Mouse (Mus musculus) midbrain, embryonic 15.5 days (tissue): ENCODE measurements at regions not wholly inside any gene's neighbourhood (a gene's known extent, or its start where the extent isn't known, plus 50 kb on each side); places are given as distances from the start of the nearest gene placed in this dataset.

Experiments used
- ATAC-seq: fragments of 200-750 bp; cut with Nextera tagmentation; replicated peaks from 2 replicates; pipeline ENCODE4 v1.8.0; 2017; ENCODE audit warnings: moderate TSS enrichment
- H3K27ac ChIP-seq: fragments of 300-500 bp; sonication (generic); 2 replicates; pipeline ENCODE4 v1.5.1; 2015; ENCODE audit warnings: mild to moderate bottlenecking, inconsistent platforms
- H3K27me3 ChIP-seq: fragments of 300-500 bp; sonication (generic); replicated peaks from 2 replicates; pipeline ENCODE4 v1.6.1; 2015; ENCODE audit warnings: inconsistent platforms
- H3K36me3 ChIP-seq: fragments of 300-500 bp; sonication (generic); replicated peaks from 2 replicates; pipeline ENCODE4 v1.6.1; 2015; ENCODE audit warnings: inconsistent platforms
- H3K4me1 ChIP-seq: fragments of 300-500 bp; sonication (generic); 2 replicates; pipeline ENCODE4 v1.6.1; 2015; ENCODE audit warnings: inconsistent platforms
- H3K4me2 ChIP-seq: fragments of 300-500 bp; sonication (generic); 2 replicates; pipeline ENCODE4 v1.6.1; 2015; ENCODE audit warnings: inconsistent platforms, mild to moderate bottlenecking, moderate library complexity
- H3K4me3 ChIP-seq: fragments of 300-500 bp; sonication (generic); 2 replicates; pipeline ENCODE4 v1.5.1; 2015; ENCODE audit warnings: mild to moderate bottlenecking, inconsistent platforms
- H3K9ac ChIP-seq: fragments of 300-500 bp; sonication (generic); 2 replicates; pipeline ENCODE4 v1.6.1; 2015; ENCODE audit warnings: mild to moderate bottlenecking, inconsistent platforms
- H3K9me3 ChIP-seq: fragments of 300-500 bp; sonication (generic); 2 replicates; pipeline ENCODE4 v1.6.1; 2016; ENCODE audit warnings: inconsistent platforms
- WGBS: fragments of 180-500 bp; shearing (Covaris S2); methylation state at CpG from one replicate; pipeline ENCODE4 v1.1.7; 2015; ENCODE audit warnings: mixed read lengths; 5-methylcytosine and 5-hydroxymethylcytosine counted together

- H3K4me3 ChIP-seq, result no peak overlapping the region
- no peak overlapping the region for H3K4me2 ChIP-seq
- H3K9ac ChIP-seq, result no peak overlapping the region
- ATAC-seq, result peak; percentile 54
- H3K4me1 ChIP-seq, result peaks cover 34% of the 10 kb centered on the region
- H3K9me3 ChIP-seq, result no peaks in the 10 kb centered on the region
- no peaks in the 10 kb centered on the region for H3K27me3 ChIP-seq
- no peaks in the 10 kb centered on the region for H3K36me3 ChIP-seq
- 18% methylated on average over 15 of the region's 15 CpGs for WGBS
- H3K27ac ChIP-seq, result 0 out of 2 replicates have a peak overlapping the region, but pooled peaks have one; percentile 13
Measured at GRCm38 (mm10) chr2:166489041-166489872, 224.4 kb downstream of the Prex1 start.

GRCm38 (mm10) chr2:166487688-166488087 lies 225.9 kb downstream of the Prex1 start:
- Histone ChIP-seq H3K4me1 (peaks cover 42% of the 10 kb centered on the region), H3K4me2 (no peak overlapping the region), H3K36me3 (no peaks in the 10 kb centered on the region), H3K9me3 (no peaks in the 10 kb centered on the region), H3K9ac (no peak overlapping the region), H3K27me3 (no peaks in the 10 kb centered on the region), H3K4me3 (no peak overlapping the region), H3K27ac (no peak overlapping the region)
- no peak for ATAC-seq
- 81% methylated on average over 15 of the region's 15 CpGs for WGBS

- Histone ChIP-seq H3K36me3 (no peaks in the 10 kb centered on the region), H3K4me3 (no peak overlapping the region), H3K27ac (no peak overlapping the region), H3K4me2 (no peak overlapping the region), H3K9ac (no peak overlapping the region), H3K9me3 (no peaks in the 10 kb centered on the region), H3K4me1 (peaks cover 42% of the 10 kb centered on the region), H3K27me3 (no peaks in the 10 kb centered on the region)
- ATAC-seq, result no peak
- WGBS, result 78% methylated on average over 4 of the region's 4 CpGs
Measured at GRCm38 (mm10) chr2:166485788-166486187, 227.8 kb downstream of the Prex1 start.

GRCm38 (mm10) chr2:166485361-166485760 lies 228.3 kb downstream of the Prex1 start:
- ATAC-seq, result no peak

GRCm38 (mm10) chr2:166483617-166484319 lies 229.9 kb downstream of the Prex1 start:
- WGBS, result 87% methylated on average over 6 of the region's 6 CpGs
- no peak overlapping the region for H3K27ac ChIP-seq
- no peaks in the 10 kb centered on the region for H3K9me3 ChIP-seq
- H3K4me2 ChIP-seq, result no peak overlapping the region
- peaks cover 34% of the 10 kb centered on the region for H3K4me1 ChIP-seq
- no peaks in the 10 kb centered on the region for H3K27me3 ChIP-seq
- H3K36me3 ChIP-seq, result no peaks in the 10 kb centered on the region
- ATAC-seq, result no peak
- no peak overlapping the region for H3K9ac ChIP-seq
- H3K4me3 ChIP-seq, result no peak overlapping the region

More at GRCm38 (mm10) chr2:166485361-166485760, 228.3 kb downstream of the Prex1 start:
- H3K4me2 ChIP-seq, result no peak overlapping the region
- no peaks in the 10 kb centered on the region for H3K27me3 ChIP-seq
- H3K36me3 ChIP-seq, result no peaks in the 10 kb centered on the region
- WGBS, result 82% methylated on average over 6 of the region's 6 CpGs
- H3K4me1 ChIP-seq, result peaks cover 43% of the 10 kb centered on the region
- H3K9ac ChIP-seq, result no peak overlapping the region
- H3K27ac ChIP-seq, result no peak overlapping the region
- H3K4me3 ChIP-seq, result no peak overlapping the region
- no peaks in the 10 kb centered on the region for H3K9me3 ChIP-seq

- Histone ChIP-seq H3K4me2 (no peak overlapping the region), H3K4me3 (no peak overlapping the region), H3K9me3 (no peaks in the 10 kb centered on the region), H3K27me3 (no peaks in the 10 kb centered on the region), H3K36me3 (no peaks in the 10 kb centered on the region), H3K27ac (peak overlapping the region; percentile 65), H3K4me1 (peaks cover 27% of the 10 kb centered on the region), H3K9ac (no peak overlapping the region)
- ATAC-seq, result peak; percentile 48
- WGBS, result 43% methylated on average over 14 of the region's 14 CpGs
Measured at GRCm38 (mm10) chr2:166482720-166483616, 230.7 kb downstream of the Prex1 start.

- Histone ChIP-seq H3K4me1 (peaks cover 15% of the 10 kb centered on the region), H3K36me3 (no peaks in the 10 kb centered on the region), H3K4me3 (no peak overlapping the region), H3K9ac (no peak overlapping the region), H3K9me3 (no peaks in the 10 kb centered on the region), H3K27me3 (no peaks in the 10 kb centered on the region), H3K27ac (no peak overlapping the region), H3K4me2 (no peak overlapping the region)
- ATAC-seq, result no peak
- 94% methylated on average over 7 of the region's 7 CpGs for WGBS
Measured at GRCm38 (mm10) chr2:166481774-166482173, 231.9 kb downstream of the Prex1 start.

- Histone ChIP-seq H3K36me3 (no peaks in the 10 kb centered on the region), H3K4me2 (no peak overlapping the region), H3K9me3 (no peaks in the 10 kb centered on the region), H3K4me1 (peaks cover 11% of the 10 kb centered on the region), H3K4me3 (no peak overlapping the region), H3K27ac (no peak overlapping the region), H3K27me3 (no peaks in the 10 kb centered on the region), H3K9ac (no peak overlapping the region)
- 94% methylated on average over 6 of the region's 6 CpGs for WGBS
- no peak for ATAC-seq
Measured at GRCm38 (mm10) chr2:166481362-166481761, 232.3 kb downstream of the Prex1 start.

GRCm38 (mm10) chr2:166480883-166481282 lies 232.7 kb downstream of the Prex1 start:
- Histone ChIP-seq H3K36me3 (no peaks in the 10 kb centered on the region), H3K27me3 (no peaks in the 10 kb centered on the region), H3K9me3 (no peaks in the 10 kb centered on the region), H3K4me1 (peaks cover 11% of the 10 kb centered on the region), H3K4me3 (no peak overlapping the region), H3K9ac (no peak overlapping the region), H3K27ac (no peak overlapping the region), H3K4me2 (no peak overlapping the region)
- no peak for ATAC-seq
- 50% methylated on average over 5 of the region's 5 CpGs for WGBS

GRCm38 (mm10) chr2:166476953-166477352 lies 236.7 kb downstream of the Prex1 start:
- H3K36me3 ChIP-seq, result no peaks in the 10 kb centered on the region
- H3K4me3 ChIP-seq, result no peak overlapping the region
- no peaks in the 10 kb centered on the region for H3K27me3 ChIP-seq
- H3K9me3 ChIP-seq, result no peaks in the 10 kb centered on the region
- WGBS, result 85% methylated on average over 6 of the region's 6 CpGs
- H3K4me2 ChIP-seq, result no peak overlapping the region
- no peak overlapping the region for H3K27ac ChIP-seq
- ATAC-seq, result no peak
- peaks cover 15% of the 10 kb centered on the region for H3K4me1 ChIP-seq
- H3K9ac ChIP-seq, result no peak overlapping the region

GRCm38 (mm10) chr2:166475624-166476023 lies 238.0 kb downstream of the Prex1 start:
- Histone ChIP-seq H3K36me3 (no peaks in the 10 kb centered on the region), H3K4me3 (no peak overlapping the region), H3K27me3 (no peaks in the 10 kb centered on the region), H3K9me3 (no peaks in the 10 kb centered on the region), H3K4me2 (no peak overlapping the region), H3K4me1 (peaks cover 14% of the 10 kb centered on the region), H3K27ac (no peak overlapping the region), H3K9ac (no peak overlapping the region)
- ATAC-seq, result no peak
- 84% methylated on average over 4 of the region's 4 CpGs for WGBS

- Histone ChIP-seq H3K9me3 (no peaks in the 10 kb centered on the region), H3K36me3 (no peaks in the 10 kb centered on the region), H3K27ac (0 out of 2 replicates have a peak overlapping the region, but pooled peaks have one; percentile 8), H3K4me2 (no peak overlapping the region), H3K9ac (no peak overlapping the region), H3K4me1 (peaks cover 14% of the 10 kb centered on the region), H3K27me3 (no peaks in the 10 kb centered on the region), H3K4me3 (no peak overlapping the region)
- 45% methylated on average over 12 of the region's 12 CpGs for WGBS
- ATAC-seq, result no peak
Measured at GRCm38 (mm10) chr2:166474601-166475000, 239.0 kb downstream of the Prex1 start.
